Mouse (Mus musculus) ovary, adult 10 weeks (tissue): Measurements from ENCODE around the gene Gm9125. TPM values are rescaled to one million over a fixed set of nuclear protein-coding genes. Genes with fewer than 3 reads are reported as not detected.

Experiments used
- polyA plus RNA-seq: library from polyadenylated mRNA; stranded (reverse); fragments of 350-450 nt; fragmentation: Illumina TruSeq; extraction: RNeasy Lipid Tissue Mini Kit (QIAGEN cat#74804); gene quantifications from one replicate; pipeline ENCODE4 v1.2.3, GENCODE M21; 2014

Gm9125 gene
- not detected for polyA plus RNA-seq

GRCm38 (mm10) chr3:94054785-94055184 is at the start of gene Gm9125:
TSS of gene Gm9125 (minus strand) at chr3:94054885.

DNA sequence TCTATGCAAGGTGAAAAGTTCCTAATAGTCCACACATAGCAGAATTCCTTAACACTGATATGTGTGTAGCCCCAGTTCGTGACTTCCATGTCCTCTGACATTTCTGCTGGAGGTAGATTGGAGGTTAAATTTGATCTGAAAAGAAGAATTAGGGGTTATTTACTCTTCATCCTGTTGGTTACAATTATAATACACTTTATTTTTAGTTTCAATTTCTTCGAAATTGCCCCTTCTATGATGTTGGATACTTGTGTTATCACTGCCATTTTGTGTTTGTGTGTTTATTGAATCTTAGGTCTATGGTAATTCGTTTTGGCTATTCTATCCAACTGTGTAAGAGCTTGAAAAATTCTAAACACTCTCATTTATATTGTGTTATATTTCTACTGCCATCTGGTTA is 17.9 kb upstream of the Gm9125 start, which contains the start of gene Gm10697:
Gene Gm10697 (minus strand): TSS at position 101 of the 400 bp plus-strand sequence.

Other genes starting within 250 kb of the Gm9125 start
- not detected for gene Tdpoz3, start 228.9 kb downstream of the Gm9125 start, polyA plus RNA-seq
- not detected for gene Gm9117, start 111.3 kb downstream of the Gm9125 start, polyA plus RNA-seq
- gene Tdpoz5, start 93.6 kb downstream of the Gm9125 start, polyA plus RNA-seq = not detected
- not detected for gene Gm10697, start 17.8 kb upstream of the Gm9125 start, polyA plus RNA-seq
- not detected for gene Gm10696, start 123.3 kb upstream of the Gm9125 start, polyA plus RNA-seq
- 0.54 TPM for gene Gm5286, start 141.8 kb upstream of the Gm9125 start, polyA plus RNA-seq
- not detected for gene Gm4778, start 209.2 kb upstream of the Gm9125 start, polyA plus RNA-seq